Mouse (Mus musculus) spleen, postnatal 4 days (tissue): ENCODE measurements around the gene Slc46a2.
A peak's percentile ranks its signal among the peaks of the same experiment; 100 is the strongest.

Experiments used
- DNase-seq, 2 experiments: peaks; one replicate each; pipeline ENCODE4 v3.0.0; 2022; ENCODE audit warnings: low spot score in 2 of 2

The Slc46a2 gene

DNA sequence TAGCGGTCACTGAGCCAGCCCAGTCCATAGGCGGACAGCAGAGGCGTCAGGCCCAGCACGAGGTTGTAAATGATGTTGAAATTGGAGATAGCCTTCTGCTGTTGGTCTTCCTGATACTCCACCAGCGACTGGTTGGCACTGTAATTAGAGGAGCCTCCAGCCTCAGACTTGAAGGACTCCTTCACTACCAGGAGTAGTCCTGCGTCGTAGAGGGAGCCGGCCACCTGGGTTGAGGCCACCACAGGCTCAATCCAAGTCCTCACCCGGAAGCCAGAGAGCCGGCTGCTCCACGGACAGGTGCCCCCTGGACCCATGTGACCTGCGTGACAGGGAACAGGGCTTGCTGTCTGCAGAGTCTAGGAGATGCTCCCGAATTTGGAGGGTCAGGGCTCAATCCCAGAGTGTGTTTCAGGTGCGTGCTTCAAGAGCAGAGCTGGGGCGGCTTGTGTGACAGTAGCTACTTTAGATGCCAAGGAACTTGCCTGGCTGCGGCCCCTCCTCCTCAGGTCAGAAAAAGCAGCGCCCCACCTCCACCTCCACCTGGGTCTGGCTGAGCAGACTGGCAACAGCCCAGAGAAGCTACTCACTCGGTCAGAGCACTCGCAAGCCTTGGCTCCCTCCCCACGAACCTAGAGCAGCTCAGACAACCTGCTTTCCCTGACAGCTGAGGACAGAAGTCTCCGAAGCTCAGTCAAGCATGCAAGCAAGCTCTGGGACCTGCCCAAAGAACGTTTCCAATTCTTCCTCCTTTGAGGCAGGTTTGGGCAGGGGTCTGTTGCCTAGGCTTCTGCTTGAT, at the start of gene Slc46a2:
Slc46a2 (minus strand) TSS at position 449 of the 796 bp plus-strand sequence.
- no peak for DNase-seq

DNA sequence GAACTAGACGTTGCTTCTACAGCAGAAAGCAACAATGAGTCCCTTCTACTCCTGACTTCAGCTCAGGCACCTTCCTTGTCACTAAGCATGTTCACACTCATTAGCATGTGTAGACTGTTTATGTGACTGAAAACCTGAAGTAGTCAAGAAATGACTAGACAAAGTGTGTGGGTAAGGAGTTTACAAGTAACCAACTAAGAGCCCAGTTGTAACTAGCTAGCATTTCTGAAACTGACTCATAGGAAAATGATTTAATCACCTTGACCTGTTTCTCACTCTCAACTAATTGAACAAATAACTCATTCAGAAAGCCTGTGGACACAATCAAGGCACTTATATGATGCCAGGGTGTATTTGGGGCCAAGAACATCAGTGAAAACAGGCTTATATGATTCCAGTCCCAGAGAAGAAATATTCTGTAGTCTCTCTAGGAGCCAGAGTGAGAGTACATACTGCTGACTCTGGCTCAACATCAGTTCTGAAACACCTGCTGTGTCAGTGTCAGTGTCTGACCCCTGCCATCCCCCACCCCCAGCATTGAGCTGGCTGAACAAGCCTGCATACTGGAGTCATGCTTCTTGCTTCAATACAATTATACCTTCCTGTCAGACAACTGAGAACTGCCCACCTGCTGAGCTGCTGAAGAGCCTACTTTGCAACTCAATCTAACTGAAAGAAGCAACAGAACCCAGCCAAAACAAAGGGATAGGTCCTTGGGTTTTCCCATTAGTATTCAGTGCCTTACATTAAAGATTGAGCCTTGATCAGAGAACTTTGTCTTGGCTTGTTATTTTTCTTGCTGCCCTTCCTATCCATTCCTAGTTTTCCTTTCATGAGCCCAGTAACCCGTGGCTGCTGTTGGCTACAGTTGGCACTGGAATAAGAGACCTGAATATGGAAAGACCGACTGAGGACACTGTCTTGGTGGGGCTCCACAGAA, 48.8 kb upstream of the Slc46a2 start, which contains the start of gene Mup6:
Mup6 (plus strand) TSS at position 890 of the 940 bp plus-strand sequence.
- no peak for DNase-seq

DNA sequence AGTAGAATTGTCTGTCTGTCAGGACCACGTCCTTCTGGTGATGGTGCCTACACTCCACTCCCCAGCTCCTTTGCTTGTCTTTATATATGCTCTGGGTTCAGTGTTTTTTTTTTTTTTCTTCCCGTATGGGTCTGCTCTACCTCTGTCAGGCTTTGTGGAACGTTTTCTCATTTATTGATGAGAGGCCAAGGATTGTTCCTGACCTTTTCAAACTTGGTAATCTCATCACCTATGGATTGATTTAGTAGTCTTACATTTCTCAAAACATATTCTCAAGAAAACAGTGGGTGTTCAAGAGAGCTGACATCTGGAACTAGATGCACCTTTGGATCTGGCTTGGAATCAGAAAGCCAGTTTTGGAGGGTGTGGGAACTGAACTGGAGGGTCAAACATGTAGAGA, 45.8 kb upstream of the Slc46a2 start, which contains the start of gene Mup4:
Mup4 (minus strand) TSS at position 101 of the 400 bp plus-strand sequence.
- DNase-seq, result no peak

DNA sequence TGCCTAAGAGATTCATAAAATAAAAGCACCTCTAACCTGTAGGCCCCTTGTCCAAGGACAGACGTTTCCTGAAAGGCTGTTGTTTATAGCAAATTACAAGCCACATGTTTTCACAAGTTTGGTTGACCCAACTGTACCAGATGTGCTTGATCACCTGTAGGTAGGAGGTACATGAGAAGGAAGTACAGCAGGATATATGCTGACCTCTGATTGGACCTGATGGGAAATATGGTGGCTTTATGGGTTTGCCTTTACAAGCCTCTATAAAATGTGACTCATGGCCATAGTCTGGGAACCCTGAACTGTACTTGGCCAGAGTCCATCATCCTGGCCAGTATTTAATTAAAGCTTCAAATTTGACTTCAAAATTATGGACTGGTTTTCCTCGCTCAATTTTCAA, 22.7 kb upstream of the Slc46a2 start:
- no peak for DNase-seq

DNA sequence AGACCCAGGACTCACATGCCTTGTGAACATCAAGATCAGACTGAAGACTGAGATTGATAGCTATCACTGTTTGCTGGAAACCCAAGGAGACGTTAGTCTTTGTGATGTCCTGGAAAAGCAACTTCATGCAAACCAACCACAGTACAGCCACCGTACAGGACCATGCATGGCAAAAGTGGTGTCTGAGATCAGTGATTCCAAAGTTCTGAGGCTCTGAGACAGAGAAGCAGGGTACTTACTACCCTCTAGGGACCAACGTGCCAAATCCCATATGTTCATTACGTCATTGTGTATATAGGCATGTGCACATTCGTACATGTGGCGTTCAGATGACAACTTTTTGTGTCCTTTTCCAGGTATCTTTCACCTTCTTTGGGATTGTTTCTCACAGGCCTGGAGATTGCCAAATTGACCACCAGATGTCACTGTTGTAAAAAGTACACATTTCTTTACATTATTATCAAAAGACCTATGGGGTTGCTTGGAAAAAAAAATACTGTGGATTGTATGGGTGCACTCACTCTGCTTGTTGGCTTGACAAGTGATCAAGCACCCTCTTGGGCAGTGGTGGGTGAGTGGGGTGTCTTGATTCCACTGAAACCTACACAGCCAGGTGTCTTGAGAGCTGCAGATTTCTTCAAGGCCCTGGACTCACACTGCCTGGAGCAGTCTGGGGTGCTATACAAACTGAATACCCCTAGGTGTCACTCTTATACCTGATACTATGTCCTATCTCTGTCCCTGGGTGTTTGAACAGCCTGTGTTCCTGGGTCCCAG, 17.8 kb upstream of the Slc46a2 start:
- DNase-seq, result peak in 1 of 2 experiments; percentile 50

DNA sequence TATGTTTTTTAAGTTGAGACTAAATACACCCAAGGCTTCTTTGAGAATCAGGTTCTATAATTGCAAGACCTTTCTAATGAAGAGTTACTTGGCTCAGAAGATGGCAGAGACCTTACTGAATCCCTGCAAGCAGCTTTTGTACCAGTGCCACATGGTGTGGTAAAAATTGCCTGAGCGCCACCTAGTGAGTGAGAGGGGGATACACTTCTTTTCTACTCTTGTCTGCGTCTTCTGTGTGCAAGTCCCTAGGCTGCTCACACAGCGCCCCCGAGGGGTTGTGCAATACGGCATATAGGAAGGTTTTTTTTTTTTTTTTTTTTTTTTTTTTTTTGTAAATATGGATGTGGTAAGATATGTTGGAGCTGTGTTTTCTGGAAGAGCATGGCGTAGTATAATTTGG, 13.5 kb upstream of the Slc46a2 start:
- DNase-seq, result peak; percentile 66 to 80

DNA sequence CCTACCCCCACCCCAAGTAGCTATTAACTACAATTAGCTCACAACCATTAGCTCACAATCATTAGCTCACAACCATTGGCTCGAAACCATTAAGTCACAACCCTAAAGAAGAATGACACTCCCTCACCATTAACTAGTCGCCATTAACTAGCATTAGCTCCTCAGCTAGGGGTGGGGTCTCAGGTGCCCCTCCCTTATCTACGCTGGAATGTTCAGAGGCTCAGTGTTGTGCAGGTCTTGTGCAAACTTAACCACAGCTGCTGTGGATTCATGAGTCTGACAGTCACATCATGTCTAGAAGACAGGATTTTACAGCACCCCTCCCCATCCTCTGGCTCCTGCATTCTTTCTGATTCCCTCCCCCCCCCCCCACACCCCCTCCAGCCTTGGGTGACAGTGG, 12.8 kb upstream of the Slc46a2 start:
- DNase-seq, result no peak

DNA sequence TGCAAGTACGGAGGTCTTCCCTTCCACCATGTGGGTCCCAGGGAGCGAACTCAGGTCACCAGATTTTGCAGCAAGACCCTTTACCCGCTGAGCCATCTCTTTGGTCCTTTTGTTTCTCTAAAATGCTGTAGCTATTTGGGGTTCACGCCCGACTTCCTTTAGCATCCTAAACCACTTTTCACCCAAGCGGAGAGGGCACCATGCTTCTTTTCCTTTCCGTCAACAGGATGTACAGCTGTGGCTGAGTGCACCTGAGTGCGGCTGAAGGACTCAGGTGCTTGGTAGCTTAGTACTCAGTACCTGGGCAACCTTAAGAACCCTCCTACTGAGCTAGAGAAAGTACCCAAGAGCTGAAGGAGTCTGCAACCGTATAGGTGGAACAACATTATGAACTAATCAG, 10.2 kb upstream of the Slc46a2 start:
- no peak for DNase-seq

DNA sequence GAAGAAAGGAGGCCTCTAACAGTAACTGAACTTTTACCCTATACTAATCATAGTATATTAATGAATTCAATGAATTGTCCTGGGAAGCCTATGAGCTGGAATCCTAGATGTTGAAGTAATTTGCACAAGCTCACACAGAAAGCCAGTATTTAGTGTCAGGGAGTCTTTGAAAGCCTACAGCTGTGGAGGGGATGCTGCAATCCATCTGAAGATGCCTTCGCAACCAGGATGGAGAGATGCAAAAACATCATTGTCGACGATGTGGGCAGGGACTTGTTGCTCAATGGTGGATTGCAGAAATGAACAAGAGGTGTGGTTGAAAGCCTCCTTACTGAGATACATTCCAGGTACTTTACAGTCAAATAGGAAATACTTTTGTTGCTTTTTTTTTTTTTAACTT, 3.1 kb upstream of the Slc46a2 start:
- no peak for DNase-seq

DNA sequence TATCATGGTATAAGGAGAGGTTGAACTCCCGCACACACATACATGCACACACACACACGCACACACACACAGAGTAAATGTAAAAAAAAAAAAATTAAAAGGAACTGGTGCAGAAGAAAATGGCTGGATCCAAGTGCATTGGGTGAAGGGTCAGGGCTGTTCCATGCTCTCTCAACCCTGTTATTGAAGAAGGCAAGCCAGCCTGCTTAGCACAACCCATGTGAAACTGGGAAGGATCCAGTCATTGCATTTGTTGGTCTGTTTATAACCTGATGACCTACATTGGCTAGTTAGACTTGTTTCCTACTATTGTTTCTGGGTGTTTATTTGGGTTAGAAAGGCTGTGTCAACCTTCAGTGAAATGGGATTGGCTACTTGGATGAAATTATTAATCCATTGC, 6.1 kb downstream of the Slc46a2 start:
- DNase-seq, result no peak

DNA sequence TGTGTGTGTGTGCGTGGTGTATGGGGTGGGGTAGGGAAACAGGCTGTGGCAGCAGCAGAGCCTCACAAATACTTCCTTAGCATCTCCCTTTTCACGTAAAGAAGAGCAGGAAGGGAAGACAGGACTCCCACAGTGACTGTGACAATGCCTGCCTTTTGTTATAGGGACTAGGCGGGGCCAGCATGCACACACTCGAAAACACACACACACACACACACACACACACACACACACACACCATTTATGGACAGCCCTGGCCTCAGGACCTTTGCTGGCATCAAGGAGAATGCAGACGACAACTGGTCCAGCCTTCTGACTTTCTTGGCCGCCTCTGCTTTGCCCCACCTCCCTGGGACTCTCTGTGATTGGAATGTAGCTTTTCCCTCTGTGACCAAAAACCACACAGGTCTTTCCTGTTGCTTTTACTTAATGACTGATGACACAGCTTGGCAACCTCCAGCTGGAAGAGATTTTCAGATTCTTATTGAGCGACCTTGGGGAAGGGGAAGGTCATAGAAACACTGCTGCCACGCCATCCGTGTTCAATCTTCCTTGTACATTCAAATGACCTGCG, 7.1 kb downstream of the Slc46a2 start:
- no peak for DNase-seq

DNA sequence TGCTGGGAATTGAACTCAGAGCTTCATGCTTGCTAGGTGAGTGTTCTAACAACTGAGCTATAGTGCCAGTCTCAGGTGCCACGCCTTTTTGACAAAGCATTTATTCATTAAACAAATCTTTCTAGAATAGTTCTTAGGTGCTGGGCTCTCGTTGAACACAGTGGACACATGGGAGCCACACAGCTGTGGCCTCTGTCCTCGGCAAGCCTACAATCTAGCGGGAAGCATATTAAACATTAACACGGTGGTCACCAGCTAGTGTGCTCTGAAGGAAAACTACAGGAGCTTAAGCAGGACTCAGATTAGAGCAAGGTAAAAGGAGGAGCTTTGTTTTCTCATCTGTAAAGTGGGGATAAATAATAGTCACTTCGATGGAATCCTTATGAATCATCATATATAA, 7.8 kb downstream of the Slc46a2 start:
- no peak for DNase-seq

DNA sequence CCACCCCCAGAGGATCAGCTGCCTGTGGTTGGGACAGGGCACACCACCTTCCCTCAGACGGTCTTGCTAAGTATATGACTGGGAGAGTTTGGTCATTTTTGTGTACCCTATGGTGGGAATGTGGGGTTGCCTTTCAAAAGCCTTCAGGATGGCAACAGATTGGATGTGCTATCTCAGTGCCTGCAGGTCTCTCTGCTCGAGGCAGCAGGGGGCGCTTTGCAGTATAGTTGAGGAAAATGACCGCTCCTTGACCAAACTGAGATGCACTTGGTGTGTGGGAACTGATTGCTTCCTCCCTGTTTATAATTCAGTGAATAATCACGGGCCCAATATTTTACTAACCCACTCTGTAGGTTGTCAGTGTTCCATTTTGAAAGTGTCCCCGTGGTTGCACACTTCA, 12.3 kb downstream of the Slc46a2 start:
- DNase-seq, result no peak

DNA sequence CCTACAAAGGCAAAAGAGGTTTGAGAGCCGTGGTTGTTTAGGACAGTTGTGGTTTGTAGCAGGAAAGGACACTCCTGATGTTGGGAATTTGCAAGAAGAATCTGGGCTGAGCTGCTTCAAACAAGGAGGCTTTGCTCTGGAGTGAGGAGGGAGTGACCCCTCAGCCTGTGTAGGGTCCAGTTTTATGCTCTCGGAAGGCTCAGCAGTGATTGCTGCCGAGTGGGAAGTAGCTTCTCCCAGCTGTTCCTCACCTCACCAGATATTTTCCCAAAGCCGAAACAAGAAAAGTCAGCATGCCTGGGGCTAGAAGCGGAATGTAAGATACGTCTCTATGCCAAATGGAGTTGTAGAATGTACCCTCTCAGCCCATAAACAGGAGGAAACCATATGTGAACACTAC, 13.0 kb downstream of the Slc46a2 start:
- DNase-seq, result no peak

DNA sequence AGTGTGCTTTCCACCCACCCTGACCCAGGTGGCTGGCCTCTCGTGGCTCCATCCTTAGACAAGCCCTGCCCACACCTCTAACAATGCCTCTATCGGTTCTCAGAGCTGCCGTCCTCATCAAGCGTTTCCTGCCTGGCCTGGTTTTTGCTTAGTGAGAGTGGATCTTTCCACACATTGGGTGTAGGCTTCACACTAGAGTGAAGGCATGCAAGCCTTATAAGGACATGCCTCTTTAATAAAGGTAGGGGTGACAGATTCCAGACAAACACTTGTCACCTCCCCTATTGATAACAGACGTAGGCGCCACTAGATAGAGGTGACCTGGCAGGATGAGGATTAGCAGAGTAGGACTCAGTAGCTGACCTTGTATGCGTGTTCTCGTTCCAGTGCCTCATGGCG, 16.3 kb downstream of the Slc46a2 start:
- DNase-seq, result no peak

DNA sequence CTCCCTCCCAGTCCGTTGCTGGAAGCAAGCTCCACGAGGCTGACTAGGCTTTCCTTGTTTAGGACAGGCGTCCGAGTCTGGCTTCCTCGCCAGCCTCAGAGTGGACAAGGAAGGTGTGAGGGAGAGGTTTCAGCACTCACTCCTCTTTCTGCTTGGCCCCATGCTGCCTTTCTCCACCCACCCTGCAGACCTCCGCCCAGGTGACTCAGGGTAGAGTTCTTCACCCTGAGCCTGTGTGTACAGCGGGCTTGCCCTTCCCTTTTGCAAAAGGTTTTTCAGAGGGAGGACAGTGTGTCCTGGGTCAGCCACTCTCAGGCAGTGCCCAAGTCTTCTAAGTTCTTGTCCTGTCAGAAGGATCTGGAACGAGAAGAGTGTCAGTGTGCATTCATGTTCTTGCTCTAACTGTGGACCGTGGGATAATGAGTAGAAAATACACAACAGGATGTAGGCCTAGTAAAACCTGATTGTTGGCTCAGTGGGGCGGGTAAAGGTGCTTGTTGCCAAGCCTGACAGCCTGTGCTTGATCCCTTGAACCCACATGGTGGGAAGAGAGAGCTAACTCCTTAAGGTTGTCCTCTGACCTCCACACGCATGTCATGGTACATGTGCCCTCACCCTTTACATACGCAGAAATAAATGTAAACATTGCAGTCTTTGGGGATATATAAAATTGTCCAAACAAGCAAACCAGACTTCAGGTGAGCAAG, 16.9 kb downstream of the Slc46a2 start:
- DNase-seq, result no peak

DNA sequence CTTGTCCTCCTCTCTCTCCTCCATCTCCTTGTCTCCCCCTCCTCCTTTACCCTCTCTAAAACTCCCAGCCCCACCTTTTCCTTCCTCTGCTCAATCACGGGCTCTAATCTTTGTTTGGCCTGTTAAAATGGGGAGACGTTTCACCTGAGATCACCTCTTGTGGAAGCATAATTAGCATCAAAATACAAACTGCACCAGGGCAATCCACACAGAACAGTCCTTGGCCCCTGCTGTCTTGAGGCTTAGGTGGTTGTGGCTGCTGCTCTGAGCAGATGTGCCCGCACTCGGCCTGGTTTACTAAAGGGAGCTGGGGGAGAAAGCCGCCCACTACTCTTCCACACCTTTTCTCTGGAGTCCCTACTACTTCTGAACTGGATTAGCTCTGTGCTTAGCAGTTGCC, 18.9 kb downstream of the Slc46a2 start:
- DNase-seq, result no peak

DNA sequence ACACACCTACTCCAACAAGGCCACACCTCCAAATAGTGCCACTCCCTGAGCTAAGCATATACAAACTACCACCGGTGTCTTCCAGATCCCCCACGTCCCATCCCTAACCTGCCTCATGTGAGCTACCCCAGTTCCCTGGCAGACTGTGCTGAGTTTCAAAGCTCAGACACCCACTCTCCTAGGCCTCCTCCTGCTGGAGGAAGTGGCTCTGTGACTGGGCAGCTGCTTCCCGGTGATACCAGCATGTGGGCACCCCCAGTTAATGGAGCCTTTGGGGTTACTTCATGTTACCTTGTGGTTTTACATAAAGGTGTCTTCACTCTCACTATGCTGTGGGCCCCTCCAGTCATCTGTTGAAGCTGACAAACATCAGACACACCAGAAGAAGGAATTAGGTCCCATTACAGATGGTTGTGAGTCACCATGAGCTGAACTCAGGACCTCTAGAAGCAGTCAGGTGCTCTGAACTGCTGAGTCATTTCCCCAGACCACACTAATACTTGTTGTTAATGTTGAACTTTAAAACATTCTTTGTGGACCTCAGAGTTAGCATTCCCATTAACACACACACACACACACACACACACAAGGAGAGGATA, 19.8 kb downstream of the Slc46a2 start:
- no peak for DNase-seq

DNA sequence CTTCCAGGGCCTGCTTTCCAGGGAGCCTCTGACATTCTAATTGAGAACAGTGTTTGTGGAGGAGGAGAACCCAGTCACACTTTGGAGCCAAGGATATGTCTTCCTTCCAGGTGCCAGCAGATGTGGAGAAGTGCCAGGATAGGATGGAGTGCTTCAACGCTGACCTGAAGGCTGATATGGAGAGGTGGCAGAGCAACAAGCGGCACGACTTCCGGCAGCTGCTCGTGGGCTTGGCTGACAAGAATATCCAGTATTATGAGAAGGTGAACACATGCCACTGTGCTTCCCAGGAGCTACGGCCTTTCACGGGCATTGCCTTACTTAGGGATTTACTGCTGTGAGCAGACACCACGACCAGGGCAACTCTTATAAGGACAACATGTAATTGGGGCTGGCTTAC, 20.4 kb downstream of the Slc46a2 start:
- DNase-seq, result no peak

DNA sequence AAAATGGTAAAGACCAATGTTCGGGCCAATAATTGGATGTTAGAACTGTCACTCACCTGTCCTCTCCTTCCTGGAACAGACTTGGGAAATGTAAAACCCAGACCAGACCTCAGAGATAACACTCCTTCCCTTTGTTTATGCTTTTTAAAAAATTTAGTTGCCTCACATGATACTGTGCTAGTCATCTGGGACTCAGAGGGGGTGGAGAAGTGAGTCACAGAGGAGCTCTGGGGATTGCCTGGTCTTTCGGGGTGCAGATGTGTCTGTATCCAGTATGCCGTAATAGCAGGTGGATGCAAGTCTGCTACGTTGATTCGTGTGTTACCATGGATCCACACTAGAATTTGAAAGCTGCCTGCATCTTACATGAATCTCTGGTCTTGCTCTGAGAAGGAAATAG, 22.1 kb downstream of the Slc46a2 start:
- DNase-seq, result no peak
